Mouse (Mus musculus): ENCODE results near the gene Olfr263.
"Not testable (repeated sequence)": the region's sequence is repeated elsewhere in the genome, so short reads cannot be mapped to it uniquely, and the experiment has no call there.

Olfr263 gene

GRCm38 (mm10) chr13:21129339-21129738 is at the start of gene Olfr263:
Olfr263 (plus strand) TSS chr13:21129639.
- DNase-seq = not testable (repeated sequence)

- no peak for DNase-seq
Observed at GRCm38 (mm10) chr13:21082686-21083085, 46.8 kb upstream of the Olfr263 start.

DNA sequence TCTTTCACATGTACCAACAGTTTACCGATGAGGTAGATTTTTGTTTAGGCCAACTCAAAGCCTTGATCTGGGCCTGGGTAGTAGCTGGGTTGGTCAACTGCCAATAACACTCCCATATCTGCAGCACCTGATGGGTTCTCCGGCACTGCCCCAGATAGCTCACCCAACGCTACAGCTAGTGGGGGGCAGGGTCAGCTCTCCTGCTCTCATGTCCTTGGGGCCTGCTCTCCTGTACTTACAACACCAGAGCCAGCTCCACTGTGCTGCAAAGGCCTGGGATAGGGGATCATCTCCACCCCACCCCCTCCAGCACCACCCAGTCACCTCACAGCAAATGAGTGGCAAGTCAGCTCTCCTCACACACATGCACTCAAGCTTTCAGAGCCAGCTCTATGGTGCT is 19.7 kb upstream of the Olfr263 start:
- no peak for DNase-seq

DNA sequence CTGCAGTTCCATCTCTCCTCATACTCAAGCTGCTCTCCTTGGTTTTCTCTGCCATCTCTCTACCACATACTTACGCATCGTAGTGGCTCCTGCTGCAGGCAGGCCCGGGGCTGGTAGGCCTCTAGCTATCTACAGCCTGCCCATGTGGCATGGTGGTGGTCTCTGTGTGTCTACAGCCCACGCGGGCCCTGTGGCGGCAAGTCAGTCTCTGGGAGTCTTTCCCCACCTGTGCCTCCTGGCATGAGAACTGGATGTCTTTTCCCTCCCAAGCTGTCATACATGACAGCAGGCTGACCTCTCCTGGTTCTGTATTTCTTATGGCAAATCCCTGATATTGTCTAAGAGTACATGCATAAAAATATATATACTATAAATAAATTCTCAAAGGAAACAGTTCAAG is 19.0 kb upstream of the Olfr263 start:
- no peak for DNase-seq

DNA sequence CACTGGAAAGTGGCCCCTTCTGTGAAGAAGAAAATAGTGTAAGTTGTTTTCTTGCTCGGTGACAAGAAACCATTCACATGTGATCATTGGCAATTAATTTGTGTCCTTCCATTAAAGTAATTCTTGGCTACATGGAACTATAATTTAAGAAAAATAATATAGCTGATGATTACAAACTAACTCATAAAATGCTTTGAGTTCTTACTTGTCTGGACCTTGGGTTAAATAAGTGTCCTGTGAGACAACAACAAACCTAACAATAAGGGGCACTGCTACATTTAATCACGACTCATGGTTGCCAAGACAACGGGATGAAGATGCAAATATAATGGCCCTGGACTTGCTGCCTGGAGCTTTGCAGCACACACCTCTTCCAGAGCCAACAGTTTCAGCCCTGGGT is 18.3 kb upstream of the Olfr263 start, which contains the start of gene Olfr1369-ps1:
Olfr1369-ps1 (plus strand) TSS at position 301 of the 400 bp plus-strand sequence.
- DNase-seq = not testable (repeated sequence)

- DNase-seq = no peak
Observed at GRCm38 (mm10) chr13:21114121-21114520, 15.3 kb upstream of the Olfr263 start.

GRCm38 (mm10) chr13:21142421-21142820 is 13.0 kb downstream of the Olfr263 start:
- no peak for DNase-seq

- no peak for DNase-seq
Observed at GRCm38 (mm10) chr13:21145767-21146166, 16.3 kb downstream of the Olfr263 start, which contains the start of gene Olfr1368. Olfr1368 (minus strand) TSS chr13:21145867.

- DNase-seq = no peak
Observed at GRCm38 (mm10) chr13:21155888-21156287, 26.4 kb downstream of the Olfr263 start.

DNA sequence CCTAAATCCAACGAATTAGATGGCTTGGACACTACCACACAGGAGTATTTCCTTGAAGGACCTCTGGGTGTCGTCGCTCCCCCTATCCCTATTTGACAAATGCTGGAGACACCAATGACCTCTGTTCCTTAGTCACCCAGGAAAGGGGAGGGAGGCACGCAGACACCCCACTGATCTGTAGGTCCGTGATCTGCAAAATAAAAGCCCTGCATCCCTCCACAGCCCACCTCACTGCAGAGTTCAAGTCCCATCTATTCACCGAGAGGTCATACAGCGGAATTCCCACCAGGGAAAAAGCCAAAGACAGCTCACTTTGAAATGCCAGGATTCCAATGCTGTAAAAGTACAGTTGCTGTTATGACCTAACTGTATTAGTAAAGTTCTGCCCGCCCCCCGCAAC is 28.6 kb downstream of the Olfr263 start:
- DNase-seq = no peak

GRCm38 (mm10) chr13:21158785-21159474 is 29.5 kb downstream of the Olfr263 start:
- peak; percentile 90 for DNase-seq

DNA sequence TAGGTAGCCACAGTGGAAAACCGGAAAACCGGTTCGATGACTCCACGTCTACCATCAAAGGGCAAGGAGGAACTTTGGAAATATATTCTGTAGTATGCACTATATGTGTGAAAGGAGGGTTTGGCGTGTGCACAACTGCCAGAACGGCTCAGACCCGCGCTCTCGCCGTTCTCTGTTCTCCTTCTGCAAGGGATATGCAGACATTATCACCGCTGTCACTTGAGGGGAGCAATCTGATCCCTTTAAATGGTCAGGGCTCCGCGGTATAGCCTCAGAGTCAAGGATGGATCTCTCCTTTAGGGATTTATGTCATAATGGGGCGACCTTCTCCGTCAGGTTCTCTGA is 30.0 kb downstream of the Olfr263 start:
- no peak for DNase-seq

DNA sequence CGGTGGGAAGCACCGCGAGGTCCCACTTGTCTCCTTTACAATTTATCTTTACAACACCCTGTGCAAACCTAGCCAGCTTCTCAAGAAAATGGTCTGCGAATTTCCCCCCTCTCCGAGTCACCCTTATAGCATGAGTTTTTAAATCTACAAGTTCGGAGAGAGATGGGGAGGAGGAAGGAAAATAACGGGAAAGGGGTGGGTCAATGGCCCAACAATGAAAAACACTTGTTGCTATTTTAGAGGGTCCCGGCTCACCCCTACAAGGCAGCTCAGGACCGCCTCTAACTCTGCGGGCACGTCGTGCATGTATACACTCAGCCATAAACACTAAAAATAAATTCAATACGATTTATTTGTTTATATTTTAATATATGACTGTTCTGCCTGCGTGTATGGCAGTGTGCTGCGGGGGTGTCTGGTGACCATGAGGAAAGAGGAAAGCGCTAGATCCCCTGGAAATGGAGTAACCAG is 30.6 kb downstream of the Olfr263 start:
- peak; percentile 31 for DNase-seq

GRCm38 (mm10) chr13:21160657-21161590 is 31.5 kb downstream of the Olfr263 start:
- peak; percentile 95 for DNase-seq

GRCm38 (mm10) chr13:21161591-21161990 is 32.2 kb downstream of the Olfr263 start:
- DNase-seq = no peak

GRCm38 (mm10) chr13:21162591-21162990 is 33.2 kb downstream of the Olfr263 start:
- DNase-seq = no peak

GRCm38 (mm10) chr13:21166936-21167909 is 37.8 kb downstream of the Olfr263 start:
- peak; percentile 80 for DNase-seq

GRCm38 (mm10) chr13:21167910-21168300 is 38.5 kb downstream of the Olfr263 start:
- DNase-seq = peak; percentile 32

GRCm38 (mm10) chr13:21168371-21169011 is 39.1 kb downstream of the Olfr263 start:
- DNase-seq = peak; percentile 56

- DNase-seq = peak; percentile 14
Observed at GRCm38 (mm10) chr13:21169121-21169656, 39.8 kb downstream of the Olfr263 start.

GRCm38 (mm10) chr13:21169657-21170430 is 40.4 kb downstream of the Olfr263 start:
- DNase-seq = peak; percentile 85
